Mouse (Mus musculus) brain, embryonic 14.5 days (tissue): ENCODE results near the gene Siglece.

Source experiments
- CTCF ChIP-seq: fragments of 200-500 bp; IDR thresholded peaks from 2 replicates; pipeline ENCODE4 v1.5.1; 2012; ENCODE audit warnings: inconsistent platforms, mild to moderate bottlenecking, moderate library complexity, borderline replicate concordance; ENCODE audit not compliant: insufficient read depth, insufficient read length; ENCODE audit errors: extremely low read depth
- POLR2A ChIP-seq: fragments of 200-500 bp; IDR thresholded peaks from 2 replicates; pipeline ENCODE4 v1.6.1; 2012; ENCODE audit warnings: mild to moderate bottlenecking, inconsistent platforms, borderline replicate concordance; ENCODE audit not compliant: poor library complexity, insufficient read depth, insufficient read length, severe bottlenecking; ENCODE audit errors: extremely low read depth

- TF ChIP-seq POLR2A (no peak), CTCF (no peak)
Observed at GRCm38 (mm10) chr7:43660002-43660401, at the start of gene Siglece.
